Mouse (Mus musculus) urinary bladder, postnatal 4 days (tissue): Measurements from ENCODE around the gene E130114P18Rik.

Experiments used
- DNase-seq, 2 experiments: peaks; one replicate each; pipeline ENCODE4 v3.0.0; 2021 to 2022; ENCODE audit warnings: low spot score in 2 of 2

Gene E130114P18Rik

DNA sequence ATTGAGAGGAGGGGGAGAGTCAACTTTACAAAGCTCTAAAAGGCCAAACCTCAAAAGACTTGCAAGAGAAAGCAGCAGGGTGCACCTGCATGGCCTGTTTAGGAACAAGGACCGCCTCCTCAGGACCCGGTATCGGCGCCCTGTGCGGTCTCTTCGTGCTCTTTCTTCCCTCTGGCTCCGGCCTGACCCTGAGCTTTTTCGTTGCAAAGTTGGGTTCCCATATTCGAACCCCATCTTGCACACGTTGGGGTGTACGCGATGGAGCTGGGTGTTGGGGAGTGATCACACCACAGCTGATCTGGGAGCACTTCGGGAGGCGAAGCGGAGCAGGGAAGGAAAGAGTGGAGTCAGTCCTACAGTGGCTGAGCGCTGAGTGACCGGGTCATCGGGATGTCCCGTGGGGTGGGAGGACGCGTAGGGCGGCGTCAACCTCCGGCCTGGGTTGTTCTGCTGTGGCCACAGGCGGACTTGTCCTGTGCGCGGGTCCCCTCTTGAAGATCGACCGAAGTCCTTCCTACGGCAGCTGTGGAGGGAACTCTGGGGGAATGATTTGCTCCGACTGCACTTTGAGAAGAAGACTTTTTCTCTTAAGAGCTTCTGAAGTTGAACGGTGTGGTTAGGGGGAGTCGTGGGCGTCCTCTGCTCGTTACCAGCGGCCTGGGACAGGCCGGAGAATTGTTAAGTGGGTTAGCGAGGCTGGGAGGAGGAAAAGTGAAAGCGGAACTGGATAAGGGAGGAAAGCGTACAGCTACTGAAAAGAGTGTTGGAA, 26.2 kb downstream of the E130114P18Rik start:
- DNase-seq, result peak; percentile 59 to 71

DNA sequence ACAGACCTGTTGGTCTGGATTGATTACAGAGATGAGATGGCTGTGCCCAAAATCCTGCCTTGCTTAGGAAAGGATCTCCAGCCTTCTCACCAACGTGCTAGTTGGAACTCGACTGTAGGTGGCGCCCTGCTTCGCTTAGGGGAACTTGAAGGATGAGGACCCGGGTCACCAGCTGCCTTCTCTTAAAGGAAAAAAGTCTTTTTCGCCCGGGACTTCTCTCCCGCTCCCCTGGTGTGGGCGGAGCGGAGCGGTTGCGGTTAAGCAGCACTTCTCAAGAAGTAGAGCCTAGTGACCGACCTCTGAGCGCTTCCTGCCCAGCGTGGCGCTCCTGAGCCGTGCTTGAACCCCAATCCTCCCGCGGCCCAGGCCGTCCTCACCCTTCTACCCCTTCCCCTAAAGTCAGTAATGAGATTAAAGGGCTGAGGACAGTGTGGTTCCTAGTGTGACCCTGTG, 26.8 kb downstream of the E130114P18Rik start:
- DNase-seq, result peak; percentile 80 to 95

- no peak for DNase-seq
These were observed 27.5 kb downstream of the E130114P18Rik start for GRCm38 (mm10) chr4:97750401-97750800.

DNA sequence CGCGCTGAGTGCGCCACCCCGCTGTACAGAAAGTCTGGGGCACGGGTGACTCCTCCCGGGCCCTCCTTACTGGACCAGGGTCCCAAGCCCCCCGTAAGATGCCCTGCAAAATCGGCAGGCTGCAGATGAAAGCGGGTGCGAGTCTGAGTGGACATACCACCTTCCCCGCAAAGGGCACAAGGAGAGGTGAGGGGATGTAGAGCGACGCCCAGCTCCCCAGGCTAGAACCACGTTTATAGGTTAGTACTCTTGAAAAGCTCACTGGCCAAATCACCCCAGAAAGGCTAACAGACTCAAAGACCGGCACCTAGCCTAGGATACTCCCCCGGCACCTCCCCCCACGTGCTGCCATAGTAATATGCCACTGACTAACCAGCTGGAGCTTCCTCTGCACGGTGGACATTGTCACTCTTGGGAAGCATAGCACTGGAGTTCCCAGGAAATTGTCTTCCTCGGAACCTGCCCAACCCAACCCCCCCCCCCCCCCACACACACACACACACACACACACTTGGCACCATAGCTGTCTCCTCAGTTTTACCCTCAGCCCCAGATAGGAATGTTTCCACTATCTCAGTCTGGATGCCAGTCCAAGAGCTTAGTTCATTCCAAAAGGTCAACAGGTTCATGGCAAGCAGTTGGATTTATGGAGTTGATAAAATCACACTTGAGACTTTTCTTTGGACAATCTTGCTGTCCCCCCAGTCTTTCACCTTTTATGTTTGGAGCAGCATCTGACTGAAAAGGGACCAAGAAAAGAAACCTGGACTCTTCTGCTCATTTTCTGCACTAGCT, 31.6 kb downstream of the E130114P18Rik start:
- DNase-seq, result no peak

- DNase-seq, result peak; percentile 62 to 78
These were observed 32.4 kb downstream of the E130114P18Rik start for GRCm38 (mm10) chr4:97745296-97746105.

DNA sequence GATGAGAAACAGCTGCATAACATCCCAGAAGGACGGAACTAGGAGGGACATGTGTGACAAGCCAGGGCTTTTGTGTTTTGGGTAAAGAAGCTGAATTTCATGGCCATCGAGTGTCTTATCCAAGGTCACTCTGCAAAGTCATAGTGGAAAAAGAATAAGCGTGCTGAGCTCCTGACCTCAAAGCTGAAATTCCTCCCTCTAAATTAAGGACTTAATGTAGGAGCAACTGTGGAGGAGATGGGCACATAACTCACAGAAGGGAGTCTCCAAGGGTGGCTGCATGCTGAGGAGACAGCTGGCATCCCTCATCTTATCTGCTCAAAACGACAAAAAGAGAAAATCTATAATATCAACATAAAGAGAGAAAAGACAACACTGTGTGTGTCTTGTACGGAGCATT, 33.9 kb downstream of the E130114P18Rik start:
- DNase-seq, result no peak

- no peak for DNase-seq
These were observed 44.5 kb downstream of the E130114P18Rik start for GRCm38 (mm10) chr4:97733392-97733791.

- no peak for DNase-seq
These were observed 47.5 kb downstream of the E130114P18Rik start for GRCm38 (mm10) chr4:97730416-97730815.

DNA sequence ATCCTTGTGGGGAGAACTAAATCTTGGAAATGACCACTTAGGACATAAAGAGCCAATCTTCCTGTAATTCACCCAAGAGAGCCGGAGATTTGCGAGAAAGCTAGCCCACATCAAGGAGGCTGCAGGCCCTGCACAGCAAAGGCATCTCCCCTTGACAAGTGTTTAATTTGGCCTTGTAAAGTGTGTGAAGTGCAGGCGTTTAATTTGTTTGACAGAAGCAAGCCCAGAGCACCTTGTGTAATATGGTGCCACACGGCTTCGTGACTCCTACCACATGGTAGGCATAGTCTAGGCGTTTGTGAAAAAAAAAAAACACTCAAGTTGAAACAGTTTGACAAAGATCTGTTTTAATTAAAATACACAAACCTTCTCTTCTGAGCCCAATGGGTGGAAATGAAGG, 47.9 kb downstream of the E130114P18Rik start:
- DNase-seq, result no peak

- no peak for DNase-seq
These were observed 49.4 kb downstream of the E130114P18Rik start for GRCm38 (mm10) chr4:97728520-97728919.

GRCm38 (mm10) chr4:97723374-97723773, 54.5 kb downstream of the E130114P18Rik start:
- no peak for DNase-seq

DNA sequence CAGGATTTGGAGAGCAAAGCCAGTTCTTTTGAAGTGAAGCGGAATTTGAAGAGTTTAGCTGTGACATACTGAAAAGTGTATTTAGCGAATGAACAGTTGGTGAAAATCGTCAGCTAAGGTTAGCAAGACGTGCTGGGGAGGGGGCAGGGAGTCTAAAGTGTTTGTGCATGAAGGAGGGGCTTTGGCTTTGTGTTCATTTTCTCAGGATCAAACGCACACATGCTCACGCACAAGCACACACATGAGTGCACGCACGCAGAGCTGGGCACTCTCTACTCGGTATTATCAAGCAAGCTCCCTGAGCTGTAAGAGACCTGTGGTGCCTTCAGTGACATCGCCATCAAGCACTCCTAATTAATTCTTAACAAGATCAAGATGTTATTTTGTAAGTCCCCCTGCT, 55.2 kb downstream of the E130114P18Rik start:
- no peak for DNase-seq

- no peak for DNase-seq
These were observed 63.3 kb downstream of the E130114P18Rik start for GRCm38 (mm10) chr4:97714616-97715015.

- DNase-seq, result no peak
These were observed 63.7 kb downstream of the E130114P18Rik start for GRCm38 (mm10) chr4:97714101-97714615.

GRCm38 (mm10) chr4:97712547-97712946, 65.3 kb downstream of the E130114P18Rik start:
- DNase-seq, result no peak

GRCm38 (mm10) chr4:97710048-97710765, 67.7 kb downstream of the E130114P18Rik start:
- no peak for DNase-seq

DNA sequence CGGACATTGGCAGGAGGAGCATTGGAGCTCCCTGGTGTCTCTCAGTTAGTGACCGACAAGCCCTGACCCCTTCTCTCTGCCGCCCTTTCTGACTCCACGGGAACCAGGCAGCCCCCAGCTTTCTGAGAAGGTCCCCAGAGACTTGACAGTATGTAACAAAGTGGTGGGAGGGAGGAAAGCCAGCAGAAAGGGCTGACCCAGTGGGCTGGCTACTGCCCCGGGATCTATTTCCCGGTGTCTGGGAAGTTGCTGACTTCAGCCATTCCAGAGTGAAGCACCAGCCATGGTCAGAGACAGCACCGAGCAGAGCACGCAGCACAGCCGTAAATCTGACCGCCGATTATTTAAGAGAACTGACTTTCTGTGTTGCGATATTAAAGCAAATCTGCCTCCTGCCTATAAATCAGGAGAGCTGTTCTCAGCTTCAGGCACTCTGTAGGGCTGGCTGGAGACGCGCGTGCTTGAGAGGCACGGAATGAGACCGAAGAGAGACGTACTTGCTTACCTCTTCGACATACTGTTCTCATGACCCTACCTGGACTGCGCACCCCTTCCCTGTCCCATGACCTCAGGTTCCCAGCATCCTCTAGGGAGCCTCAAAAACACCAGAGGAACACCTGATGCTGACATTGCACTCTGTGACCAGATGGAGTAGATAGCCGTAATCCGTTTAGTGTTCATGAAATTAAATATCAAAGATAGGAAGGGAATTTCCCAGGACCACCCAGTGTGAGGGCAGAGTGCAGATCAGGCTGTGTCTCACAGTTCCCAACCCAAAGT, 70.3 kb downstream of the E130114P18Rik start:
- DNase-seq, result no peak

DNA sequence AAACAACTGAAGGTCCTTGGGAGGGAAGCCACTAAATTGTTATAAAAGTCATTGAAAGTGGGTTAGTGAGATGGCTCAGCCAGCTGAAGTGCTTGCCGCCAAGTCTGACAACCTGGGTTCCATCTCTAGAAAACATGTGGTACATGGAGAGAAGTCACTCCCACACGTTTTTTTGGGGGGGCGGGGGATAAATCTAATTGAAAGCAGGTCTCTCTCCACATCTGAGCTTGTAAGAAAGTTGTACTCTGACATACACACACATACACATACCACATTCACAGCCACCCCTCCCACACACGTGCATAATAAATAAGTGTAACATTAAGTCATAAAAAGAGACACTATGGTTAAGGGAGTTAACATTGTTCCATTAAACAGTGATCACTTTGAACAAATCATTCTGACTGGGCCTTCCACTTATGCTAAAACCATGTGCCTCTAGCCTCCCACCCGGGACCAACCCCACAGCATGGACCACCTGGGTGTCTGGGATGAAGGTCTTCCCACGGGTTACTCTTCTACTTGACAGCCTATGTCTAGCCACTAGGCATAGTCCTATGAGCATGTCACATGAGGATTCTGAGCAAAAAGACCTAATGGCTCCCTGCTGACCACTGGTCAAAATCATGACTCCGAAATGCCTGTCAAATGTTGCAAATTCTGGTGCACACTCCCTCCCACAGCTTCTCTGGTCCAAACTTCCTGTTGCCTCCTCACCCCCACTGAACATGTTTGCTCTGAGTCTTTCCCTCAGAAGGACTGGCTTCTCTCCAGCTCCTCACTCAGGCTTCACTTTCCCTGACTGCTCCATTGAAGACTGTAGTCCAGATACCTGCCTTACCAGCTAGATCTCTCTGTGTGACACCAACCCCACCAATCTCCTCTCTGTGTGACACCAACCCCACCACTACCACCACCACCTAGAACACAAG, 80.9 kb downstream of the E130114P18Rik start:
- peak in 1 of 2 experiments; percentile 56 for DNase-seq

DNA sequence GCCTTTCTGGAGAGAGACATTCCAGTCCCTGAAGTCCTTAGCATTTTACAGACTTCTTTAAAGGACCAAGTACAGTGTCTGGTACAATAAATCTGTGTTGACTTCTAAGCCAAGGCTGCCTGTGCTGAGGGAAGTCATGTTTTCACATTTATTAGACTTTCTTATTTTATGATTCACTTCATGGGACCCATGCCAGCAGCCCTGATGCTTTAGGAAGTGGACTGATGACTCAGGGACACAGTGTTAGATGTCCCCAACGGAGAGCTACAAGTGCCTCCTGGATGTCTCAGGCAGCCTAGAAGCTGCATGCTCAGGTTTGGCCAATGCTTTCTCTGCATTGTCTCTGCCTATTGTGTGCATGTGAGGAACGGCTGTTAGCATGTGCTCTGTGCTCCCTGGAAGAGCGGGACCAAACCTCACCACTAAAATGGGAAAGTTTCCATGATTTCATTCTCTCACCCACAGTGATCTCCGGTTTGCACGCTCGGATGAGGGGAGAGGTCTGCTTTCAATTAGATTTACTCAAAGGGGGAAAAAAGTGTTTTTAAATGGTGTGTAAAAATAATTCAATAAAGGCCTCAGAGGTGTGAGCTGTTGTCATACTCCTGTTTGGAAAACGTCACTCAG, 82.4 kb downstream of the E130114P18Rik start:
- DNase-seq, result peak in 1 of 2 experiments; percentile 54
